Mouse (Mus musculus): Measurements from ENCODE around the gene Etl4. TPM values are rescaled to one million over a fixed set of nuclear protein-coding genes. Genes with fewer than 3 reads are reported as not detected.

Etl4 gene
- polyA plus RNA-seq, 1 experiment from 2014 or later: 12.7 TPM

- Histone ChIP-seq H3K9me3 (no peaks in the 10 kb centered on the region), H3K27me3 (replicated peaks) (no peaks in the 10 kb centered on the region), H3K4me2 (replicated peaks) (no peak overlapping the region), H3K36me3 (no peaks in the 10 kb centered on the region), H3K9ac (no peak overlapping the region), H3K4me3 (no peak overlapping the region), H3K27ac (no peak overlapping the region), H3K4me1 (no peaks in the 10 kb centered on the region)
- ATAC-seq (ENCODE audit: low FRiP score, low read depth): no peak
- WGBS: 86% methylated on average over 8 of the region's 8 CpGs
These were observed 891.8 kb downstream of the Etl4 start for GRCm38 (mm10) chr2:20801236-20801890.

- H3K4me3 ChIP-seq: no peak overlapping the region
- no peak for ATAC-seq (ENCODE audit: low FRiP score, low read depth)
- H3K27ac ChIP-seq: no peak overlapping the region
- H3K9me3 ChIP-seq: no peaks in the 10 kb centered on the region
- H3K9ac ChIP-seq: no peak overlapping the region
- no peaks in the 10 kb centered on the region for H3K4me1 ChIP-seq
- H3K4me2 ChIP-seq (replicated peaks): no peak overlapping the region
- WGBS: 92% methylated on average over 8 of the region's 8 CpGs
- H3K27me3 ChIP-seq (replicated peaks): no peaks in the 10 kb centered on the region
- H3K36me3 ChIP-seq: no peaks in the 10 kb centered on the region
These were observed 901.9 kb downstream of the Etl4 start for GRCm38 (mm10) chr2:20811506-20811905.

- no peak overlapping the region for H3K4me2 ChIP-seq (replicated peaks)
- no peak overlapping the region for H3K9ac ChIP-seq
- no peaks in the 10 kb centered on the region for H3K4me1 ChIP-seq
- H3K27me3 ChIP-seq (replicated peaks): no peaks in the 10 kb centered on the region
- H3K4me3 ChIP-seq: no peak overlapping the region
- 82% methylated on average over 2 of the region's 2 CpGs for WGBS
- H3K9me3 ChIP-seq: no peaks in the 10 kb centered on the region
- ATAC-seq (ENCODE audit: low FRiP score, low read depth): no peak
- H3K27ac ChIP-seq: no peak overlapping the region
- H3K36me3 ChIP-seq: no peaks in the 10 kb centered on the region
These were observed 904.4 kb downstream of the Etl4 start for GRCm38 (mm10) chr2:20813986-20814385.

GRCm38 (mm10) chr2:20818226-20818625, 908.6 kb downstream of the Etl4 start:
- Histone ChIP-seq H3K27me3 (replicated peaks) (no peaks in the 10 kb centered on the region), H3K4me1 (no peaks in the 10 kb centered on the region), H3K4me3 (no peak overlapping the region), H3K27ac (no peak overlapping the region), H3K9me3 (no peaks in the 10 kb centered on the region), H3K4me2 (replicated peaks) (no peak overlapping the region), H3K36me3 (no peaks in the 10 kb centered on the region), H3K9ac (no peak overlapping the region)
- ATAC-seq (ENCODE audit: low FRiP score, low read depth): no peak
- WGBS: 86% methylated on average over 7 of the region's 7 CpGs

- Histone ChIP-seq H3K9ac (no peak overlapping the region), H3K4me1 (no peaks in the 10 kb centered on the region), H3K27ac (no peak overlapping the region), H3K27me3 (replicated peaks) (no peaks in the 10 kb centered on the region), H3K4me3 (no peak overlapping the region), H3K9me3 (no peaks in the 10 kb centered on the region), H3K4me2 (replicated peaks) (no peak overlapping the region), H3K36me3 (no peaks in the 10 kb centered on the region)
- ATAC-seq (ENCODE audit: low FRiP score, low read depth): no peak
These were observed 916.7 kb downstream of the Etl4 start for GRCm38 (mm10) chr2:20826258-20826657.

GRCm38 (mm10) chr2:20830882-20831281, 921.3 kb downstream of the Etl4 start:
- ATAC-seq (ENCODE audit: low FRiP score, low read depth): no peak
- 79% methylated on average over 3 of the region's 3 CpGs for WGBS
- Histone ChIP-seq H3K36me3 (no peaks in the 10 kb centered on the region), H3K4me3 (no peak overlapping the region), H3K4me1 (no peaks in the 10 kb centered on the region), H3K27ac (no peak overlapping the region), H3K9ac (no peak overlapping the region), H3K9me3 (no peaks in the 10 kb centered on the region), H3K27me3 (replicated peaks) (no peaks in the 10 kb centered on the region), H3K4me2 (replicated peaks) (no peak overlapping the region)

- Histone ChIP-seq H3K9ac (no peak overlapping the region), H3K4me2 (replicated peaks) (no peak overlapping the region), H3K27me3 (replicated peaks) (no peaks in the 10 kb centered on the region), H3K4me1 (no peaks in the 10 kb centered on the region), H3K27ac (no peak overlapping the region), H3K4me3 (no peak overlapping the region), H3K36me3 (no peaks in the 10 kb centered on the region), H3K9me3 (no peaks in the 10 kb centered on the region)
- ATAC-seq (ENCODE audit: low FRiP score, low read depth): no peak
- WGBS: 75% methylated on average over 3 of the region's 3 CpGs
These were observed 922.2 kb downstream of the Etl4 start for GRCm38 (mm10) chr2:20831608-20832406.

GRCm38 (mm10) chr2:20849346-20849745, 939.8 kb downstream of the Etl4 start:
- ATAC-seq (ENCODE audit: low FRiP score, low read depth): no peak
- no peak overlapping the region for H3K4me3 ChIP-seq
- H3K9me3 ChIP-seq: no peaks in the 10 kb centered on the region
- H3K27me3 ChIP-seq (replicated peaks): no peaks in the 10 kb centered on the region
- H3K9ac ChIP-seq: no peak overlapping the region
- H3K36me3 ChIP-seq: peaks cover 68% of the 10 kb centered on the region
- H3K4me2 ChIP-seq (replicated peaks): no peak overlapping the region
- 82% methylated on average over 18 of the region's 18 CpGs for WGBS
- no peaks in the 10 kb centered on the region for H3K4me1 ChIP-seq
- no peak overlapping the region for H3K27ac ChIP-seq

Small RNAs within 50 kb of the gene (microRNA-seq; reads per million reads assigned to microRNA genes)
- gene Gm44457: not detected

Measured in neural tube, embryonic 12.5 days (tissue).